Mouse (Mus musculus) MEL (cell line): Measurements from ENCODE around the gene Calhm4. TPM values are rescaled to one million over a fixed set of nuclear protein-coding genes. Genes with fewer than 3 reads are reported as not detected.

Experiments
- DNase-seq: peaks from one replicate; pipeline ENCODE4 v3.0.0; 2011; ENCODE audit warnings: low read depth, low spot score
- H3K27ac ChIP-seq: 2 replicates; pipeline ENCODE4 v1.5.1; 2012; ENCODE audit warnings: low read depth, mild to moderate bottlenecking, control low read depth, low read length, moderate library complexity; ENCODE audit not compliant: control insufficient read depth
- H3K27me3 ChIP-seq, 2 experiments: fragments of 150-350 bp in 1 of 2; sonication (generic) in 1 of 2; 2 replicates each; pipeline ENCODE4 v1.6.1; 2012; ENCODE audit warnings: low read length in 2 of 2, mild to moderate bottlenecking in 2 of 2, improper control_type of control experiment in 1 of 2, moderate library complexity in 1 of 2; ENCODE audit not compliant: insufficient read depth in 2 of 2, control insufficient read depth in 1 of 2
- H3K36me3 ChIP-seq, 2 experiments: 2 replicates each; pipeline ENCODE4 v1.6.1; 2012 to 2014; ENCODE audit warnings: low read length in 2 of 2, improper control_type of control experiment in 1 of 2, inconsistent platforms in 1 of 2, mild to moderate bottlenecking in 1 of 2; ENCODE audit not compliant: insufficient read depth in 2 of 2, control insufficient read depth in 1 of 2
- H3K4me1 ChIP-seq, 2 experiments: fragments of 150-350 bp in 1 of 2; sonication (generic) in 1 of 2; 2 replicates each; pipeline ENCODE4 v1.6.1; 2012; ENCODE audit warnings: low read length in 2 of 2, improper control_type of control experiment in 1 of 2, mild to moderate bottlenecking in 1 of 2; ENCODE audit not compliant: insufficient read depth in 2 of 2, control insufficient read depth in 1 of 2
- H3K4me3 ChIP-seq, 2 experiments: fragments of 150-350 bp in 1 of 2; sonication (generic) in 1 of 2; 2 replicates each; pipeline ENCODE4 v1.5.1; 2012; ENCODE audit warnings: low read depth in 2 of 2, low read length in 2 of 2, mild to moderate bottlenecking in 2 of 2, moderate library complexity in 2 of 2, control low read depth in 1 of 2, improper control_type of control experiment in 1 of 2; ENCODE audit not compliant: control insufficient read depth in 1 of 2, insufficient read depth in 1 of 2
- H3K79me2 ChIP-seq: 2 replicates; pipeline ENCODE4 v1.6.1; 2012; ENCODE audit warnings: mild to moderate bottlenecking, low read length, moderate library complexity; ENCODE audit not compliant: control insufficient read depth, poor library complexity, insufficient read depth
- H3K9ac ChIP-seq: 2 replicates; pipeline ENCODE4 v1.6.1; 2012; ENCODE audit warnings: low read depth, mild to moderate bottlenecking, control low read depth, low read length, moderate library complexity; ENCODE audit not compliant: control insufficient read depth, poor library complexity, severe bottlenecking
- H3K9me3 ChIP-seq: fragments of 150-350 bp; sonication (generic); replicated peaks from 2 replicates; pipeline ENCODE4 v1.6.1; 2012; ENCODE audit warnings: mild to moderate bottlenecking, low read length, improper control_type of control experiment, moderate library complexity; ENCODE audit not compliant: insufficient read depth
- CTCF ChIP-seq, 3 experiments: IDR thresholded peaks in 2 of 3; conservative IDR thresholded peaks in 1 of 3; 2 replicates each; pipeline ENCODE4 v1.5.1; 2011 to 2012; ENCODE audit warnings: low read length in 3 of 3, low read depth in 2 of 3, mild to moderate bottlenecking in 2 of 3, improper control_type of control experiment in 1 of 3, inconsistent platforms in 1 of 3, mixed read lengths in 1 of 3, moderate library complexity in 1 of 3; ENCODE audit not compliant: control insufficient read depth in 1 of 3, insufficient read depth in 1 of 3, poor library complexity in 1 of 3, severe bottlenecking in 1 of 3
- E2F4 ChIP-seq: IDR thresholded peaks from 2 replicates; pipeline ENCODE4 v1.6.1; 2011; ENCODE audit warnings: low read depth, low read length, improper control_type of control experiment, borderline replicate concordance
- ELF1 ChIP-seq: IDR thresholded peaks from 2 replicates; pipeline ENCODE4 v1.6.1; 2014; ENCODE audit warnings: low read depth, mild to moderate bottlenecking, inconsistent platforms, low read length, improper control_type of control experiment, moderate library complexity
- ETS1 ChIP-seq: IDR thresholded peaks from 2 replicates; pipeline ENCODE4 v1.6.1; 2012; ENCODE audit warnings: low read depth, mild to moderate bottlenecking, inconsistent platforms, low read length, improper control_type of control experiment, moderate library complexity
- JUND ChIP-seq: IDR thresholded peaks from 2 replicates; pipeline ENCODE4 v1.6.1; 2011; ENCODE audit warnings: low read depth, mild to moderate bottlenecking, improper control_type of control experiment, low read length
- MYC ChIP-seq: IDR thresholded peaks from 2 replicates; pipeline ENCODE4 v1.6.1; 2011; ENCODE audit warnings: low read depth, mild to moderate bottlenecking, low read length, improper control_type of control experiment, moderate library complexity
- POLR2AphosphoS5 ChIP-seq: IDR thresholded peaks from 2 replicates; pipeline ENCODE4 v1.6.1; 2012; ENCODE audit warnings: low read depth, borderline replicate concordance, mild to moderate bottlenecking, inconsistent platforms, low read length, moderate library complexity, mixed read lengths
- SMC3 ChIP-seq: IDR thresholded peaks from 2 replicates; pipeline ENCODE4 v1.6.1; 2011; ENCODE audit warnings: low read depth, low read length, improper control_type of control experiment
- polyA plus RNA-seq, 2 experiments: library from polyadenylated mRNA; stranded (reverse) in 1 of 2; unstranded in 1 of 2; fragments of >175 nt in 1 of 2; fragments of >200 nt in 1 of 2; gene quantifications; 2 replicates each; pipeline versions ENCODE4 v1.2.1 to v1.2.4; 2012; ENCODE audit warnings: low replicate concordance in 2 of 2, low read depth in 1 of 2; ENCODE audit not compliant: insufficient read length in 2 of 2, insufficient read depth in 1 of 2, missing spikeins in 1 of 2
- total RNA-seq: library from RNA; depleted of rRNA; stranded (reverse); fragments of 300-350 nt; gene quantifications from 2 replicates; pipeline ENCODE4 v1.2.3, GENCODE M21; 2012

Gene Calhm4
- total and polyA plus RNA-seq, 3 experiments: not detected

GRCm38 (mm10) chr10:34086514-34086913, 42.4 kb upstream of the Calhm4 start:
- H3K27ac ChIP-seq: no peak overlapping the region
- H3K9me3 ChIP-seq: no peaks in the 10 kb centered on the region
- H3K4me3 ChIP-seq: no peak overlapping the region
- no peak for DNase-seq
- no peaks in the 10 kb centered on the region for H3K79me2 ChIP-seq
- no peaks in the 10 kb centered on the region; a peak in 1 of 4 replicates for H3K27me3 ChIP-seq
- no peak for TF ChIP-seq E2F4
- no peak for TF ChIP-seq ETS1
- no peak for TF ChIP-seq ELF1
- no peak for TF ChIP-seq JUND
- TF ChIP-seq POLR2AphosphoS5: no peak
- no peak for TF ChIP-seq SMC3
- no peaks in the 10 kb centered on the region for H3K4me1 ChIP-seq
- H3K36me3 ChIP-seq: no peaks in the 10 kb centered on the region
- H3K9ac ChIP-seq: no peak overlapping the region

GRCm38 (mm10) chr10:34074522-34075200, 30.6 kb upstream of the Calhm4 start:
- no peaks in the 10 kb centered on the region; a peak in 1 of 4 replicates for H3K4me1 ChIP-seq
- no peak for TF ChIP-seq ETS1
- H3K9ac ChIP-seq: no peak overlapping the region
- no peak for DNase-seq
- H3K27ac ChIP-seq: no peak overlapping the region
- H3K4me3 ChIP-seq: no peak overlapping the region
- no peaks in the 10 kb centered on the region for H3K9me3 ChIP-seq
- no peaks in the 10 kb centered on the region for H3K79me2 ChIP-seq
- no peaks in the 10 kb centered on the region; a peak in 1 of 4 replicates for H3K27me3 ChIP-seq
- H3K36me3 ChIP-seq: no peaks in the 10 kb centered on the region

- Histone ChIP-seq H3K79me2 (no peaks in the 10 kb centered on the region), H3K4me3 (no peak overlapping the region), H3K27me3 (no peaks in the 10 kb centered on the region; a peak in 1 of 4 replicates), H3K27ac (no peak overlapping the region), H3K9ac (no peak overlapping the region), H3K4me1 (no peaks in the 10 kb centered on the region; a peak in 1 of 4 replicates), H3K9me3 (no peaks in the 10 kb centered on the region), H3K36me3 (no peaks in the 10 kb centered on the region)
- DNase-seq: no peak
- TF ChIP-seq MYC: no peak
- peak in 1 of 3 experiments; percentile 10; a peak in 1 of 6 replicates for TF ChIP-seq CTCF (IDR thresholded peaks at IDR 0.05 in 2 of 3, conservative IDR thresholded peaks at IDR 0.05 in 1 of 3; ENCODE audit: control insufficient read depth in 1 of 3, insufficient read depth in 1 of 3, low read depth in 2 of 3, low read length in 3 of 3, poor library complexity in 1 of 3, severe bottlenecking in 1 of 3)
- TF ChIP-seq, all 39 proteins: peak for 1
Measured at GRCm38 (mm10) chr10:34071650-34072049, 27.5 kb upstream of the Calhm4 start.
